Mouse (Mus musculus) neutrophil, adult 65 days (primary cell): ENCODE data around the gene Olfr410. TPM values are rescaled to one million over a fixed set of nuclear protein-coding genes. Genes with fewer than 3 reads are reported as not detected.

Source experiments
- total RNA-seq: library from RNA; stranded (reverse); gene quantifications from 2 replicates; pipeline ENCODE4 v1.2.4, GENCODE M21; 2023

Olfr410 gene
- not detected in 2 replicates for total RNA-seq

GRCm38 (mm10) chr11:74337931-74338330 is at the start of gene Olfr410:
TSS of gene Olfr410 (minus strand) at chr11:74338031.

GRCm38 (mm10) chr11:74361769-74362168 is 23.9 kb upstream of the Olfr410 start, which contains the start of gene Olfr412:
TSS of gene Olfr412 (plus strand) at chr11:74362069.

GRCm38 (mm10) chr11:74352550-74352949 is 14.7 kb upstream of the Olfr410 start, which contains the start of gene Olfr411:
TSS of gene Olfr411 (minus strand) at chr11:74352650.

GRCm38 (mm10) chr11:74283436-74283835 is 54.4 kb downstream of the Olfr410 start, which contains the start of gene Olfr59:
TSS of gene Olfr59 (plus strand) at chr11:74283736.

Other genes with a start within 250 kb of the Olfr410 start
- not detected in 2 replicates for gene Olfr401, start 224.3 kb downstream of the Olfr410 start, total RNA-seq
- gene Olfr402, start 184.5 kb downstream of the Olfr410 start, total RNA-seq = not detected in 2 replicates
- not detected in 2 replicates for gene Olfr403, start 151.8 kb downstream of the Olfr410 start, total RNA-seq
- not detected in 2 replicates for gene Olfr43, start 126.7 kb downstream of the Olfr410 start, total RNA-seq
- gene Olfr406, start 78.2 kb downstream of the Olfr410 start, total RNA-seq = not detected in 2 replicates
- not detected in 2 replicates for gene Olfr59, start 54.3 kb downstream of the Olfr410 start, total RNA-seq
- not detected in 2 replicates for gene Olfr411, start 14.6 kb upstream of the Olfr410 start, total RNA-seq
- not detected in 2 replicates for gene Olfr412, start 24.0 kb upstream of the Olfr410 start, total RNA-seq